Mouse (Mus musculus): ENCODE data around the gene Pcdh18.

DNA sequence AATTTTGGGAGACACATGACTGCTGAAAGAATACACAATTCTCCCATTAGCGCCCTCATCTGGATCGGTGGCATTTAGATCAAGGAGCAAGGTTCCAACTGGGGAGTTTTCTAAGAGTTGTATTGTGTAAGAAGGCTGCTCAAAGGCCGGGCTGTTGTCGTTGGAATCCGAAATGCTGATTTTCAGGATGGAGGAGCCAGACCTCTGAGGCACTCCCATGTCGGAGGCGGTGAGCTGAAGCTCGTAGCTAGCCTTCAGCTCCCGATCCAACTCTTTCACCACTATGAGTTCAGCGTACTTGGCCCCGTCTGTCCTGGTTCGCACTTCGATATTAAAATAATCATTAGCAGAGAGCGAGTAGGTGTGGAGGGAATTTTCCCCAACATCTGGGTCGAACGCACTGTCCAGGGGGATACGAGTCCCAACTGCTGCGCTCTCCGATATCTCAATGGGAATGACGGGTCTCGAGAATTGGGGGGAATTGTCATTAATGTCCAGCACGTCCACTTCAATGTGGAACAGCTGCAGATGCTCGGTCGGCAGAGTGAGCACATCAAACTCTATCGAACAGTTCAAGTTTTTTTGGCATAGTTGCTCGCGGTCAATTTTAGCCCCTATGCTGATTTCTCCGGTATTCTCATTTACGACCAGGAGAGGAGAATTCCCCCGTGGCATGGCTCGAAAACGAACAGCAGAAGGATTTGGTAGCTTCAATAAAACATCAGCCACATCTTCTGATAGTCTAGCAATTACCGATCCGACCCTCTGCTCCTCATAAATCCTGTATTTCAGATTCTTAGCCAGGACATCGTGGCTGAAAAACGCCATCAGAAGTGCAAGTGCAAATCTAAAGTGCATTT lies 909 bp downstream of the Pcdh18 start:
- TF ChIP-seq POLR2A (IDR thresholded peaks at IDR 0.05; ENCODE audit: insufficient read depth, low read length) (no peak), EP300 (IDR thresholded peaks at IDR 0.05; ENCODE audit: insufficient read depth, low read depth, low read length) (no peak)
